Mouse (Mus musculus): ENCODE data around the gene Fermt3. TPM values are rescaled to one million over a fixed set of nuclear protein-coding genes. Genes with fewer than 3 reads are reported as not detected.
"Not testable (repeated sequence)": the region's sequence is repeated elsewhere in the genome, so short reads cannot be mapped to it uniquely, and the experiment has no call there.

The Fermt3 gene
- total RNA-seq, 2 experiments from 2014 or later: 4.4 to 4.7 TPM

DNA sequence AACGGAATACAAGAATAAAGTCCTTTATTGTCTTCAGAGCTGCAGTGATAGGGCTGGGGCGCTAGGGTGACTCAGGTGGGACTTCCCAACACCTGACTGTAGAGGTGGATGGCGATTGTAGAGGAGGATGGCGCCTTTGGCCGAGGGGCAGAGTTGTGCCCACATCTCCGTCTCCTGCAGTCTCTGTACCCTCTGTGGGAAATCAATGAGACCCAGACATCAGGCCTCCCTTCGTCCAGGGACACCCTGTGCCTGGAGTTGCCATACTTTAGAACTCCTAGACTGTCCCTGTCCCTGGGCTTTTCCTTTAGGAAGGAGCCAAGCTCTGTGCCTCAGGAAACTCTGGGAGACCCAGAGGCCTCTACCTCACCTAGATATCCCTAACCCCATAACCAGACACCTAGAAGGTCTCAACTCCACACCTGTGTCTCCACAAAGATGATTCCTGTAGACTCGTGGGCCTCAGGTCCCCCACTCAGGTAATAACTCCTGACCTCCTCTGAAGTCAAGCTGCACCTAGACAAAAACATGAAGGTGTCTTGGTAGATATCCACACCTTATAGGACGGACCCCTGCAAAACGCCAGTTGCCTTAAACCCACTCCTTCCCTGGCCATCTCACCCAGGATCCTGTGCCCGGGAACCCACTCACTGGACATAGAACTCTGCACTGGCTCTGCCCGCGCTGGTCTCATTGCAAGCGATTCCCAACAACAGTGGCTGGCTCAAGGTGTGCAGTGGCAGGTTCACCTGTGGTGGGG is 26.1 kb downstream of the Fermt3 start:
- no peak for DNase-seq (ENCODE audit: low spot score)
- intact Hi-C loops (cut with DNase I): no loop called here

DNA sequence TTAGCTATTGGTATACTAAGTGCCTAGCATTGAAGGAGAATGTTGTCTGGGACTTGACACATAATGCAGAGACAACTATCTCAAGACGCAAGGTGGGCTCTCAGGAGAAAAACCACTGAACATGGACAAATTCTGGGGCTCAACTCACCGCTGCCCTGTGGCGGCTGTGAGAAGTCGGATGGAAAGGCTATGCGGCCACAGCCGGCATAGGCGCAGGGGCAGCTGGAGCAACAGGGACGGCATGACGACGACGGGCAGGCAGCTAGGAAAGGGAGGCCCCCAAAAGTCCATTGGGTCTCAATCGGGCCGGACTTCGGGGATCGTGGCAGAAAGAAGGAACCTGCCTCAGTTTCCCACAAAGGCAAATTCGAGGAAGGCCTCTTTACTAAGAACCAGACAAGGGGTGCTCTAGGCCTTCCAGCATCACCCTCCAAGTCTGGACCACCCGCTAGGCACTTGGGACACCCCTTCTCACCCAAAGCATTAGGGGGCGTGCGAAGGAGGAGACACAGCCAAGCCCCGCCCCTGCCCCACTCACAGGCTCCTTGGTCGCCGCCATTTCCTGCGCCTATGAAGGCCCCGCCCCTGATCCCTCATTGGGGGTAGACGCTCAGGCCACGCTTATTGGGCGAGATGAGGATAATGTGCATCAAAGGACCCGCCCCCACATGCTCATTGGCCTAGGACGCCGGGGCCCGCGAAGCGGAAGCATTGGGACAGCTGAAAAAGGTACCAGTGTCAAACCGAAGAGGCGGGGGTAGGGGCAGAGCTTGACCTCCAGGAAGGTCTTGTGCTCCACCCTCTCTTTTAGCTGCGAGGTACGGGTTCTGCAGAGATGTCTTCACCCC is 27.0 kb downstream of the Fermt3 start, which contains the start of gene Dnajc4:
Dnajc4 (minus strand) TSS at position 562 of the 848 bp plus-strand sequence.
- DNase-seq (ENCODE audit: low spot score): peak; percentile 94
- intact Hi-C loops (cut with DNase I): no loop called here

DNA sequence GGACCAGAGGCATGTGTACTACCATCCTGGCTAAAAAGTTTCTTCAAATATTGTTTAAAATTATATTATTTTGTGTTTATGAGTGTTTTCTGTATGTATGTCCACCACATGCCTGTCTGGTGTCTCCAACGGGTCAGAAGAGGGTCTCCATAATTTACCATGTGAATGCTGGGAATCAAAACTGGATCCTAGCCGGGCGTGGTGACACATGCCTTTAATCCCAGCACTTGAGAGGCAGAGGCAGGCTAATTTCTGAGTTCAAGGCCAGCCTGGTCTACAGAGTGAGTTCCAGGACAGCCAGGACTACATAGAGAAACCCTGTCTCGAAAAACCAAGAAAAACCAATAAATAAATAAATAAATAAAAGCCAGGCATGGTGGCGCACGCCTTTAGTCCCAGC is 28.1 kb downstream of the Fermt3 start:
- intact Hi-C loops (cut with DNase I); DNase-seq (ENCODE audit: low spot score): not testable (repeated sequence)

DNA sequence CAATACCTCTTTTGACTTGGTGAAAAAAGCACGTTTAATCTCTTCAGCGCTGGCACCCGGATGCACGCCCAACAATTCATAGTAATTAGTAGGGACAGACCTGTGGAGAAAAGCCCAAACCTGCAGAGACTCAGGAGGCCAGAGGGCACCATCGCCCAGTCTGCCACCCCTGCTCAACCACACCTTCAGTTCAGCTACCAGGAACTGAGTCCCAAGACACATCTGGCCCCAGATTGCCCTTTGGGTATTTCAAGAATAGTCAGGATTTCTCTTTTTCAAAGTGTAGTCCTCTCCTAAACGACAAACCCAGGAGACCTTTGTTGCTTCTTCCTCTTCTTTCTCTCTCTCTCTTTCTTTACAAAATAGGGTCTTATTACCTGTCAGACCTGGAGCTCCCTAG is 28.6 kb downstream of the Fermt3 start:
- DNase-seq (ENCODE audit: low spot score): no peak
- intact Hi-C loops (cut with DNase I): no loop called here

DNA sequence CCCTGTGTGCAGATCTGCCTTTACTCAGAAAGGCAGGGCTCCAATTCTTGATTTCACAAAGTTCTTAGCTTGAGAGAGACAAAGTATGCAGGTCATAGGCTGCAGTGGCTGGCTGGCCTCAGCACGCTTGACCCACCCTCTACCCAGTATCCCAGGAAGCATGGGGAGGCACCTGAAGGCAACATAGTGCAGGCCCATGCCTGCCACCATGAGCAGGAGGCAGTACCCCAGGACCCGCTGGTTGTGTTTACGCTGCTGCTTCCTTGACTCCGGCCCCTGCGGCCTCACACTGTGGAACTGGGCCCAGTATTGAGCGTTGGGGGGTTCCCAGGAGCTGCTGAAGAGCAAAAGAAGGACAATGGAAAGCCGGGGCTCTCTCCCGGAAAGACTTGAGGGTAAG is 30.0 kb downstream of the Fermt3 start:
- intact Hi-C loops (cut with DNase I): no loop called here
- DNase-seq (ENCODE audit: low spot score): no peak

DNA sequence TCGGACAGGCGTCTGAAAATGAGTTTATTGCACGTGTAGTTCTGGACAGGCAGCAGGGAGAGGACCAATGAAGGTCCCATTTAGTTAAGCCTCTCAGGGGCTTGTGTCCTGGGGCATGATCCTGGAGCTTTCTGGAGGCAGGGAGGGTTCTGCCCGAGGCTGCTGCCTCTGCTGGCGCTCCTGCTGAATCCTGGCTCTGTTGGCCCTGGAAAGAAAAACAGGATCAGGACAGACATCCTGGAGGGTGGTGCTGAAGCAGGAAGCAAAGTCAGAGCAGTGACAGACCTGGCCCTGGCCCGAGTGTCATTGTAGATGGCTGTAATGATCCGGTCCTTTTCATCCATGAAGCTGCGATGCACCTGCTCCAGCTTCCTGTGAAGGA is 31.4 kb downstream of the Fermt3 start:
- intact Hi-C loops (cut with DNase I): no loop called here

DNA sequence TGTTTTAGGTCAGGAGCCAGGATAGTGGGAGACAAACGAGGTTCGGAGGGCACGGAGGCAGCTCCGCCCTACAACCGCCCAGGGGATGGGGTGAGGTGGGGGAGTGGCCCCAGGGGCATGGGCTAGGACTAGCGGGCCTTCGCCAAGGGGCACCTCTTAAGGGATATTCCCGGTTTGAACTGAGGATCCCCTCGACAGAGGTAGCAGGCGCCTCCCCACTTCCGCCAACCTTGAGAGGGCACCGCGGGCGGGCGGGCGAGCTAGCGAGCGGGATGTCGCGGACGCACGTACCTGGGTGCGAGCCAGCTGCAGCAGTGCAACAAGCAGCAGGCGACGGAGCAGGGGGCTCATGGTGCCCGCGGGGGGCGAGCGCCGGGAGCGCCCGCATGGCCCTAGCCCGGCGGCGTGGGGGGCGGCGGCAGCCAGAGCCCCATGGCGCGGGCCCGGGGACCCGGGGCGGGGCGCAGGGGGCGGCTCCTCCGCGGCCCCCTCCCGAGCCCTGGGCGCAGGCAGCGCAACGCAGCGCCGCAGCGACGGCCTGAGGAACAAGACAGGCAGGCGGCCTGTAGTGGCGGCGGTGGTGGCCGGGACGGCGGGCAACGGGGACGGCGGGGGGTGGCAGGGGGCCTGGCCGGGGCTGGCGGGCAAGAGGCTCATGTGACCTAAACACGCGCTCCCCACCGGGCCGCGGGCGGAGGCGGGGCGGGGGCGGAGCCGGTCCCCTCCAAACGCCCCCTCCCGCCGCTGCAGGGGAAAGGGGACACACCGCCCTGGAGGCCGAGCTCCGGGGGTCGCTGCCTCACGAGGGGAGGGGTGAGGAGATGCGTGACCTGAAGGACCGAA is 32.0 kb downstream of the Fermt3 start, which contains the start of gene Vegfb:
Vegfb (minus strand) TSS at position 591 of the 843 bp plus-strand sequence.
- DNase-seq (ENCODE audit: low spot score): peak; percentile 58
- intact Hi-C loops (cut with DNase I): no loop called here

More for the DNA sequence above, 31.4 kb downstream of the Fermt3 start:
- DNase-seq (ENCODE audit: low spot score): no peak

DNA sequence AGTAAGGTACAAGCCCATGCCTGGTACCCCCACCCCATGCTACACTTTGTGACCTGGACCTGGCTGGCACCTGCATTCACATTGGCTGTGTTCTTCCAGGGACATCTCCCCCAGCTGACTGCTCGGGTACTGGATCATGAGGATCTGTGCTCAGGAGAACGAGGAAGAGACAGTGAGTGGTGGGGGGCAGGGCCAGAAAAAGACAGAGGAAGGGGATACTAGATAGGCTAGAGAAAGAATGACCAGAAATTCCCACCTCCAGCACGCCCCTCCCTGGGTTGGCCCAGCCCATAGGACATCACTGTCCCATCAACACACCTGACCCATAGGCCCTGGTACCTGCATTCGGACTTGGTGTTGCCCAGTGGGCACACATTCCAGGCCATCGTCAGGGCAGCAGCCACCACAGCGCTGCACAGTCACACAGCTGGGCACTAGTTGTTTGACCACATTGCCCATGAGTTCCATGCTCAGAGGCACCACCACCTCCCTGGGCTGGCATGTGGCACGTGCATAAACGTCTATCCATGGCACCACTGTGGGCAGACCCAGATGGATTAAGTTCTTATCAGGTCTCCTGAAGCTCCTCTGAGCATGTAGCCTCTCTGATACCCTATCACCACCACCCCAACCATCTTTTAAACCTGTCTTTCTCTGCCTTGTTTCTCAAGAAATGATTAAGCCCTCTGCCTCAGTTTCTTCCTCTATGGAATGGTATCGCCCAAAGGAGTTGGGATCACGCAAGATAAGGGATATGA is 33.1 kb downstream of the Fermt3 start:
- intact Hi-C loops (cut with DNase I): no loop called here
- DNase-seq (ENCODE audit: low spot score): no peak

DNA sequence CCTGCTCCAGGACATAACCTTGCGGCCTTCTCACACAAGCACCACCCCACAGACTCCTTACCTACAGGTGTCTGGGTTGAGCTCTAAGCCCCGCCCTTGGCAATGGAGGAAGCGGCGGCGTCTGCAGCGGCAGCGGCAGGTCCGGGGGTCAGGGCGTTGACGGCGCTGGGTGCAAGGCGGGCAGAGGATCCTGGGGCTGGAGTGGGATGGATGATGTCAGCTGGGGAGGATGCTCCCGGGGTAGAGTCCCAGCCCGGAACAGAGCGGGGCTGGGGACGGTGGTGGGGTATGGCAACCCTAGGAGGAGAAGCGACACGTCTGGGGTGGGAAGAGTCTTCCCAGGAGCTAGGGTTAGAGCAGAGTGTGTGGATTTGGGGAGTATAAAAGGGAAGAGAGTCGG is 34.0 kb downstream of the Fermt3 start:
- DNase-seq (ENCODE audit: low spot score): no peak
- intact Hi-C loops (cut with DNase I): no loop called here

DNA sequence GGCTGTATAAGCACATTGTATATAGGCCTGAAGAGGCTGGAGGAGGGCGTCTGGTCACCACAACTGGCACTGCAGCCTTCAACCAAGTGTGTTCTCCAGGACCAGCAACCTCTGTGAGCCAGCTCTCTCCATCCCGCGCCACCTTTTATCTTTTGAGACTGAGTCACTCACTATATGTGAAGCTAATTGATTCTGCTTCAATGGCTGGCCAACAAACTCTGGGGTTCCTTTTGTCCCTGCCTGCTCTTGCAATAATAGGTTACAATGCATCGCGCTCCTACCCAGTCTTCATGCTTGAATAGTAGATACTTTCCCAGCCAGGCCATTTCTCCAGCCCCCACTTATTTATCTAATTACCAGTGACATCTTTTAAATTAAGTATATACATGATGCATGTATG is 35.6 kb downstream of the Fermt3 start:
- no peak for DNase-seq (ENCODE audit: low spot score)
- intact Hi-C loops (cut with DNase I): no loop called here

DNA sequence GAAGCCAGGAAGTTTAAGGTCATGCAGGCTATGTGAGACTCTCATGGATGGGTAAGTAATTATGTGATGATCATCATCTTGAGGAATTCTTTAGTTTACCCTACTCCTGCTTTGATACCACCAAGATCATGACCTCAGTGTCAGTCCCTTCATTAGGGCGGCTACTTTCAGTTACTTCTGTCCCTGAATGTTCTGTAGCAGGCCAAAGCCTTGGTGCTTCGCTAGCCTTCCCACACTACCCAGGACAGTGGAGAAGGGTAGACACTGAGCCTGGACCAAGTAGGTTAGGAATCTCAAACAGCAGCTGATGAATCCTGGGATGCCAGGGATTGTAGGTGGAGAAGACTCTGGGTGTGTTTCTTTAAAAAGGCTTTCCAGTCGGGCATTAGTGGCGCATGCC is 37.8 kb downstream of the Fermt3 start:
- intact Hi-C loops (cut with DNase I): no loop called here
- no peak for DNase-seq (ENCODE audit: low spot score)

DNA sequence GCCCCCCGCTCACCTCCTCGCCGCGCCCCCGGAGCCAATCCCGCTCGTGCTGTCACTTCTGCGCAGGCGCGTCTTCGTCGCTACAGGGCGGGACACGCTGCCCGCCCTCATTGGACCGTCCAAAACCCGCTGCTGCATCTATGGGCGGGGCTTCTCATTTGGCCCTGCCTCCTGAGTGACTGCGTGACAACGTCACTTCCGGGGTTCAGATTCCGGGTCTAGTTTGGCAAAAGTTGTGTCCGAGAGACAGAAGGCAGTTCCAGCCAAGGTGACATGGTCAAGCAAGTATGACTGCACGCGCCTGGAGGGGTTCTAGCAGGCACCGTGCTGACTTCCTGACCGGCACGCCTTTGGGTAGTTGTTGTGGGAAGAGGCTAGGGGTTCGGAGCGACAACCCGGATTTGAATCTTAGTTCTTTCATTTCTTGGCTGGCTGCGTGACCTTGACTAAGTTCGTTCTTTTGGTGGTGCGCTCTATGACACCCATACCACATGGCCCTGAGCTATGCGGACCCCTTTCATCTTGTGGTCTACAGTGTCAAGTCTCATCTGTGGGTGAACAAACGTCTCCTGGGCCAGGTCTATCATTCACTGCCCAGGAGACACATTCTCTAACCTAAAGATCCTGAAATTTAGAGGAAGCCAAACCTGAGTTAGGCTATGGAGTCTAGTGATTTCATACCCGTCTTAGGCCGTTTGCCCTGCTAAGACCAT is 38.7 kb downstream of the Fermt3 start, which contains the start of gene Fkbp2:
Fkbp2 (minus strand) TSS at position 121 of the 713 bp plus-strand sequence.
- intact Hi-C loops (cut with DNase I): no loop called here
- DNase-seq (ENCODE audit: low spot score): peak; percentile 99

DNA sequence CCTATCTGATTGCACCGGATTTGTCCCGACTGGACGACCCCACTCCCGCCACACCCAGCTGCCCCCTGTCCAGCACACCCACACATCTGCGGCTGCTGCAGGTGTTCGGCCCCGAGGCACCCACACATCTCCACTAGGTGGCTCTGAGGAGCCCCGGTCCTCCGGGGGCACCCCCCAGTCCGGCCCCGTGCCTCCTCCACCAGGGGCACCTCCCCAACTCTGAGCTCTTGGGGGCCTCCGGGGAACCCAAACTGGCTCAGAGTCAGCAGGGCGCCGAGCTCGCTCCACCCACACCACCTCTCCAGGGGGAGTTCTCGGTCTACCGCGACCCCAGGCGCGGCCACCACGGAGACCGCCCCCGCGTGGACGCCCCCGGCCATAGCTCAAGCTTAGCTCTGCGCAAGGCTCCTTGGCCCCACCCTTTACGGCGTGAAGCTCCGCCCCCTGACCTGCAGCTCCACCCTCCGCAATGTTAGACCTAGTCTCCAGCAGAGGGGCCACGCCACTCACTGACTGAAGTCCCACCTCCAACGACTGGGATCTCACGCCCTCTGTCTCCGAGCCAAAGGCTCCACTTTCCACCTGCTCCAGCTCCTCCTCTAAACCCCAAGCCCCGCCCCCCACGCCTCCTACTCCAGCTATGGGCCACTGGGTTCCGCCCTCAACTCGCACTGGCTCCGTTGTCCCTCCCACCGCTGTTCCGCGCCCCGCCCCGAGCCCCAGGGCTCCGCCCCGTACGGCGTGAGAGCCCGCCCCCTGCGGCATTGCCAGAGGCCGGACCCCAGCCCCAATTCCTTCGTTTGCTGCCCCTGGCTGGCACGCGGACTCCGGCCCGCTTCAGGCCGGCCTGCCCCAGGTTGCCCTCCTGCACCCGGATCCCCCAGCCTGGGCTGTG is 39.5 kb downstream of the Fermt3 start:
- intact Hi-C loops (cut with DNase I): loop anchor here (5.0 kb wide), 1 partner anchor 43 kb away; no protein-coding TSS in a partner anchor
- DNase-seq (ENCODE audit: low spot score): peak; percentile 98

DNA sequence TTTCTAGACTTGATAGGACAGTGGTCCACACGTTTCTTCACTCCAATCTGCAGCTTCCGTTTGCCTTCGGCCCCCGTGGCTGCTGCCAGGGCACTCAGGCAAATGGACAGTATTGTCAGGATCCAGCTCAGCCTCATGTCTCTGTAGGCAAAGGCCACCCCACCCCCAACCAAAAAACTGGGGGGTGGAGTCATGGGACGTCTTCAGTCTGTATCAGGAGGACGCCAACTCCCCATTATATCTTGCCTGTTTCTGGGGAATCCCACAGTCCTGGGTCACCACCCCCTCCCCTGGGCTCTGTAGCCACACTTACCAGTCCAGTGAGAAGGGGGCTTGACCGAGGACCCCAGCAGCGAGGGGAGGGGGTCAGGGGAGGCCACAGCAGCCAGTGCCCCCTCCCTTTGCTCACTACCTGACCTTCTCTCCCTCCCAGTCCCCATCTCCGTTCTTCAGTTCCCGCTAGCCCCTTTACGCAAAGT is 40.2 kb downstream of the Fermt3 start:
- DNase-seq (ENCODE audit: low spot score): no peak
- intact Hi-C loops (cut with DNase I): loop anchor here (5.0 kb wide), 1 partner anchor 43 kb away; no protein-coding TSS in a partner anchor

DNA sequence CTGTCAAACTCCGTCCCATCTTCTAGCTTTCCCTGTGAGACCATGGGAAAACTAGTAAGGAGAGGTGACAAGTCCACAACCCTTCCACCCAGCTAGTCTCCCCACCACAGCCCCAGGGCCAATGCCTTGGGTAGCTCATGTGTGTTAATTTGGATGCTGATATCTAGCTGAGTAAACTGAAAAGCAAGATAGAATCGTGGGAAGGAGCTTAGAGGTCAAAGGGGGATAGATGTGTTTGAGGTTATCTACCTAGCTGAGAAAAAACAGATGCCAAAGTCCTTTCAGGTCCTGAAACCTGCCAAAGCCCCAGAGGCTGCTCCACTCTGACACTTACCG is 40.7 kb downstream of the Fermt3 start:
- intact Hi-C loops (cut with DNase I): loop anchor here (5.0 kb wide), 1 partner anchor 44 kb away; no protein-coding TSS in a partner anchor
- no peak for DNase-seq (ENCODE audit: low spot score)

DNA sequence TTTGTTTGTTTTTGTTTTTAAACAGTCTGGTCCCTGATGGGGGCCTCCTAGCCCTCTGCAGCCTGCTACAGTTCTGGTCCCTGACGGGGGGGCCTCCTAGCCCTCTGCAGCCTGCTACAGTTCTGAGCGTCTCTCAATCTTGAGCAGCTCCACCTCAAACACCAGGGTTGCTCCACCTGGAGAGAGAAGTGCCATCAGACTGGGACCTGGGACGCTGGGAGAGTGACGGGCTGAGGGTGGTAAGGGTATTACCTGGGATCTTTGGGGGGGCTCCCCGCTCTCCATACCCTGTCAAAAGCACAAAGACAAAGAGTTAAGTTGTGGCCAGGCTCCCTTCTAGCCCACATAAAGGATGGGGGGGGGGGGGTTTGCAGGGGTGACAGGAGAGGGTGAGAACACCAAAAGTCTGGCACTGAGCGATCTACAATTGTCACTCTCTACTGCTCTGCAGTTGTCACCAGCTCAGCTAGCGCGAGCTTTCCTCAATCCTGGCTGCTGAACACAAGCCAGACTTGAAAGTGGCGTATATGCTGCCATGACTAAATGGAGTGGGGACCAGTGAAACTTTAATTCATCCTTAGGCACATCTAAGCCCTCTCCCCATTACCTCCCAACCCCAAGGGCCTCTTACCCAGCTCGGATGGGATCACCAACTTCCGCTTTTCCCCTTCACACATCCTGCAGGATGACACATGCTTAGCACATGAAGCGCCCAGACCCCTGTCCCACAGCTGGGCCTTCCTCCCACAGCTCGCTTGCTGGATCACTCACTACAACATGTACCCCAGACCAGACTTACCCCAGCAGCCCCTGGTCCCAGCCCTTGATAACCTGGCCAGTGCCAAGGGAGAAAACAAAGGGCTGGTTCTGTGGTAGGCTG is 41.3 kb downstream of the Fermt3 start:
- intact Hi-C loops (cut with DNase I): loop anchor here (5.0 kb wide), 1 partner anchor 44 kb away; no protein-coding TSS in a partner anchor
- DNase-seq (ENCODE audit: low spot score): no peak
